Mouse (Mus musculus) brain, adult 2 months (tissue): ENCODE measurements around the gene Lpcat4.
"Not testable (repeated sequence)": the region's sequence is repeated elsewhere in the genome, so short reads cannot be mapped to it uniquely, and the experiment has no call there.

Source experiments
- DNase-seq: peaks from one replicate; pipeline ENCODE4 v3.0.0; 2011; ENCODE audit warnings: low read depth, low spot score

Gene Lpcat4

DNA sequence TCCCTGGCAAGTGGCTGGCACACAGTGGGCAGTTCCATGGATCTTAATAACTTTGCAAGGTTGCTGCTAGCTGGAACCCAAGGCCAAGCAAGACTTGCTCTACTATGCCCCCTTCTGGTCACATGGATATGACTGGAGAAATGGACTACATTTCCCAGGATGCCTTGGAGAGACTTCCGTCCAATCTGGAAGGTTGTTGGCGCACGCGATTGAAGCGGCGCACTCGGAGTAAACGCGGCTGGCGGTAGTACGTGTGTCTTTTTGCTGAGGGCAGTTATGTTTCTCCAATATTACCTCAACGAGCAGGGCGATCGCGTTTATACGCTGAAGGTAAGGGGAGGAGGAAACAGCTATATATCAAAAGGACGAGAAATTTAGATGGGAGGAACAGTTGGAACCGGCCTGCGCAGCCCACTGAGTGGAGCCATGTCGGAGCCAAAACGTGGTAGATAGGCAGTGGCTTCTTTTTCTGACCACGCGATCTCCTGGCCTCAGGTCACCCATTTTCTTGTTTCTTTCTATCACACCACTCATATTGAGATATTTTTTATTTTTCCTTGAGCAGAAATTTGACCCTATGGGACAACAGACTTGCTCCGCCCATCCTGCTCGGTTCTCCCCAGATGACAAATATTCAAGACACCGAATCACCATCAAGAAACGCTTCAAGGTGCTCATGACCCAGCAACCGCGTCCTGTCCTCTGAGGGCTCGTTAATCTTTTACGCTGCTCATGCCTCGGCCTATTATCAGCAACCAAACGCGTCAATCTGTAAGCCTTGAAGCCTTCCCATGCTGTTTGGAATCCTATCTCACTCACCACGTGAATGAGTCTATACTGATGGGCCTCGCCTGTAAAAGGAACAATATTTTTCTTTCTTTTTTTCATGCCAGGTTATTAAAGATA lies 22.7 kb downstream of the Lpcat4 start, which contains the start of gene Nop10:
Nop10 (plus strand) TSS at position 179 of the 906 bp plus-strand sequence.
- peak; percentile 97 for DNase-seq

DNA sequence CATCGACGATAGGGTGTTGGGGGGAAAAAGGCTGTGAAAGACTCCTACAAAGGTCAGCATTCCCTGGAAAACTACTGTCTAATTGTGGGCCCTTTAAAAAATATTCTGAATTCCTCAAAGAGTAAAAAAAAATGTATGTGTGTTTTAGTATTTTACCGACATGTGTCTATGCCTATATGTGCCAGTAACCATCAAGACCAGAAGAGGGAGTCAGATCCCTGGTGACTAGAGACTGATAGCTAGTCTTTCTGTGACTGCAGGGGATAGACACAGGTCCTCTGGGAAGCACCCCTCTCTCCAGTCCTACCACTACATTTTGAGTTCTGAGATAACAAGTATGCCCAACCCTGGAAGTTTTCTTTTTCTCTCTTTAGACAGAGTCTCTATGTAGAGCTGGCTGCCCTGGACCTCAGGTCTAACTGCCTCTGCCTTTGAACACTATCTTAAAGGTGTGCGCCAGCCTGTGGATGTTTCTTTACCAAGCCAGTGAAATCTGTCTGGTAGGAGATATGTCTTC lies 23.6 kb downstream of the Lpcat4 start:
- peak; percentile 46 for DNase-seq

DNA sequence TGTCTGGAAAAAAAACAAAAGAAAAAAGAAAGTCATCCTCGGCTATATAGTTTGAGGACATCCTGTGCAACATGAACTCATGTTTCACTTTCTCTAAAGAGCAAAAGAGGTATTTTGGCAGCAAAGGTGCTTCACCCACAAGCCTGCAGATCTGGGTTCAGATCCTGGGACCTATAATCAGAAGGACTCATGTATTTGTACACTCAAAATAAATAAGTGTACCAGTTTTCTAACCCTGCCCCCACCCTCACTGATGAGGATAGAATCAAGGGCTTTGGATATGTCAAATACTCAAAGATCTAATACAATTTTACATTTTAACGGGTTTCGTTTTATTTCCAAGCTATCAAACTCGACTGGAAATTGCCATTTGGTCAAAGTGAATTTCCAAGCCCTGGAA lies 25.1 kb downstream of the Lpcat4 start:
- DNase-seq = no peak

DNA sequence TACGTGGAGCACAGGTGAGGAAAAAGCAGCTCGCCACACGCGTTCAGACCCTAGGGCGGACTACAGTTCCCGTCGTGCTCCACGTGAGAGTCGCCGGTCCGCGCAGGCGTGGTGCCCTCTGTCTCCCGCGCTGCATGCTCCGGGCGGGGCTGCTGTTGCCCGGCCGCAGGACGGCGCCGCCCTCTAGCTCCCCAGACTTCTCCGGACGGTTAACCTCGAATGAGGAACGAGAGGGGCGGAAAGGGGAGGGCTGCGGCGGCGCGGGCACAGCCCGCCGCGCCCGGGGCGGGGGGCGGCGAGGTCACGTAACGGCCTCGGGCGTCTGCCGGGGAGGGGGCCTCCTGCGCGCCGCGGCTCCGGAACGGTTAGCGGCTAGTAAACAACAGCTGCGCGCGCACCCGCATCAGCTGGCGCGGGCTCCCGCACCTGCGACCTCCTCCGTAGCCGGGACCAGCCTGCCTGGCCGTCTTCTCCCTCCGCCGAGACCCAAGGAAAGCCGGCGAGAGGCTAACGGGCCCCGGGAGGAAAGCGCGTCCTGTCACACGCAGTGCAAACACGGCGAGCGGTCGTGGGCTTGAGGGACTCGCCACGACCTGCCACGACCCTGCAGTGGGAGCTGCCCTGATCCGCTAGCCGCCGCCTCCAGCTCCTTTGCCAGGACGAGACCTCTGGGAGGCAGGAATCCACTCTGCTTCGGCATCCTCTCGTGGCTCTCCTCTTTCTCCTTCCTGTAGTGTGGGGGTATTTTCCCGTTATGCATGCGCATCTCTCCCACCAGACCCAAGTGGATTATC lies 26.4 kb downstream of the Lpcat4 start, which contains the start of gene Slc12a6:
Slc12a6 (plus strand) TSS at position 378 of the 794 bp plus-strand sequence.
- peak; percentile 97 for DNase-seq

DNA sequence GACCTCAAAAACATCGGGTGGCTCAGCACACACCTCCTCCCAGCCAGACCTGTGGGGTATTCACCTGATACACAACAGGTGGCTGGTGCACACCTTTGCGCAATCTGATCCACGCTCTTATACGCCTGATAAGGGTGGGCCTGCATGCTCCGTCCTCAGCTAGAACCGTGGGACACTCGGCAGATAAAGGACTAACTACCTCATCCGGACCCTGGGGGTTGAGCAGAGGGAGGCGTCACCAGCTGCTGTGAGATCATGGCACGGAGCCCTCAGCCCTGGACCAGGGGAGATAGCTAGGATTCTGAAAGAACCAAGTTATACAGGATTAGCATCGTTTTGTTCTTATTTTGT lies 26.9 kb downstream of the Lpcat4 start, which contains the start of gene Gm21985:
Gm21985 (plus strand) TSS at position 73 of the 351 bp plus-strand sequence.
- DNase-seq = peak; percentile 54

DNA sequence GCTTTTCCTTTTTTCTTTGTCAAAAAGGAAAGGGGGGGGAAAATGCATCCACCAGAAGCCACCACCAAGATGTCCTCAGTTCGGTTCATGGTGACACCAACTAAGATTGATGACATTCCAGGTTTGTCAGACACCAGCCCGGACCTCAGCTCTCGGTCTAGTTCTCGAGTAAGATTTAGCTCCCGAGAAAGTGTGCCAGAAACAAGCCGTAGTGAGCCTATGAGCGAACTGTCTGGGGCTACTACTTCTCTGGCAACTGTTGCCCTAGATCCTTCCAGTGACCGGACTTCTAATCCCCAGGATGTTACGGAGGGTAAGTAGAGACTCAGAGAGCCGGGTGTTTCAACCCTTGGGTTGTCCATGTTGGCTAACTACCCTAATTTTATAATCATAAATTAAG lies 27.5 kb downstream of the Lpcat4 start:
- peak; percentile 50 for DNase-seq

DNA sequence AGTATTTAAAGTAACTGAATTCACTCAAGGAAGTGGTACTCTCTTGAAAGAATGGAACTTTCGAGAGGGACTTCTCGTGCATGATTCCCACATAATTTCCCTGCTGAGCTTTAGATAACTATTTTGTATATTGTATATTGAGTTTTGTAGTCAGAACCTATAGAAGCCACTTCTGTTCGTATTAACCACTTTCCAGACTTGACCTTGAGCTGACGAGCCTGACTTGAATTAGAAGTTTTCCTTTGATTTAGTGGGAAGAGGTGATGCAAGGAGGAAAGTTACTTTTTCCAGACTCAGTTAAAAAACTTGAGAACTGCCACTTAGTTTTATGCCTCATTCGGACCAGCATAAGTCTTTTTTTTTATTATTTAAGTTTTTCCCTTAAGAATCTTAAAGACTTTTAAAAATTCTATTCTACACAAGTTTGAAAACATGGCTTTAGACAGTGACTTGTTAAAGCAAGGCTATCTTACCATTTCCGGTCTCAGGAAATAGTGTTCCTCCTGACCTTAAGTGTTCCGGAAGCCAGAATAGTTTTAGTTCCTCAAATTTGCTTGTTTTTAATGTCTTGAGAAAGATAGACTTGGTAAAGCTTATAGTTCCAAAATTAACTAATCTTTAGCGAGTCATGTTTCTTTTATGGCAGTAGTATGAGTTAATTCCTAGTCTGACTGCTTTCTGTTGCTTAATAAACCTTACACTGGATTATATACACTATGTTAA lies 28.4 kb downstream of the Lpcat4 start:
- no peak for DNase-seq

DNA sequence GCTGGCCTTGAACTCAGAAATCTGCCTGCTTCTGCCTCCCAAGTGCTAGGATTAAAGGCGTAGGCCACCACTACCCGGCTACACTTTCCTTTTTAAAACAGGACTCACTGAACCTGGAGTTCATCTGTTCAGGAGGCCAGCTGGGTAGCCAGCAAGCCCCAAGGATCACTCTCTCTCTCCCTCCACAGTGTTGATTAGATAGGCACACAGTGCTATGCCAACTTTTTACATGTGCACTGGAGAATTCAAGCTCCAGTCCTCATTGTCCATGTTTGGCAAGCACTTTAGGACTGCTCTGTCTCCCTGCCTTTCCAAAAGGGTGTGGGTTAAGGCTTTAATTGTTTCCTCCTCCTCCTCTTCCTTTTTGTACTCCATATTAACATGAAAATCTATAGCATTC lies 30.7 kb downstream of the Lpcat4 start:
- no peak for DNase-seq

DNA sequence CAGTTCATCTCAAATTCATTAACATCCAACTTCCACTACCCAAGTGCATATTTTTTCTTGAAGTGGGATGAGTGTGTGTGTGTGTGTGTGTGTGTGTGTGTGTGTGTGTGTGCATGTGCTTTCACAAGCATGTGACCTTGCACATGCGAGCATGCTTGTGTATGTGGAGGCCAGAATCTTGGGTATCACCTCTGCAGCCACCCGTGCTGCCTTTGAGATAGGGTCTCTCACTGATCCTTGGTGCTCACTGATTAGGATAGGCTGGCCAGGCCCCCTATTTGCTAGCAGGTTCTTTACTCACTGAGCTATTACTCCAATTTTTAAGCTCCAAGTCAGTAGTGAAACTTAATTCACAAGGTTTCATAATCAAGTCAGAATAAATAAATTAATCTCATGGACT lies 33.6 kb downstream of the Lpcat4 start:
- DNase-seq = no peak

DNA sequence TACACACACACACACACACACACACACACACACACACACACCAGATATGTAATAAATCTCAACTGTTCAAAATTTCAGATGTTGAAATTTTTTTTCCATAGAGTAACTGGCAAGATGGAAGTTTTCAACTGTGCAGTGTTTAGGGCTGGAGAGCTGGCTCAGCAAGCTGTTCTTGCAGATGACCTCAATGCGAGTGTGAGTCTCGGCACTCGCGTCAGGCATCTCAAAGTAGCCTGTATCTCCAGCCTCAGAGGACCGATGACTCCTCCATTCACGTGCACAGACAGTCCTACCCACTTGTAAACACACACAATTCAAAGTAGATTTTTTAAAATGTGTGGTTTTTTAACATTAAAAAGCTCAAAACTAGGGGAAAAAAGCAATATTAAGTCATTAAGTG lies 34.2 kb downstream of the Lpcat4 start:
- peak; percentile 53 for DNase-seq

DNA sequence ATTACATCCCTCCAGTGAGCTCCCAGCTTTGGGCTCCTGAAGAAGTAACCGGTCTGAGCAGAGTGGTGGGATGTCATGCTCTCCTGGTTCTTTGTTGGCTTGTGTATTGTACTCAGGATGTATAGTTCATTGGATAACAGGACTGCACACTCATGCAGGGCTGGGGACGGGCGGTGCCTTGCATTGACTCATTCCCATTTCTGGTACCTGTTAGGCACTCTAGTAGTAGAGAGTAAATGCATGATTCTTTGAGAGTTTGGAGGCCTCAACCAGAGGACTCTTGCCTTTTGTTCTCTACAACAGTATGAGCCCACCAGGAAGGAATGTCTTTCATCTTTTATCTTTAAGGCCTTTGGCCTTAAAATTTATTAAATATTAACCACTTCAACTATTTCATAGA lies 37.6 kb downstream of the Lpcat4 start:
- DNase-seq = no peak

DNA sequence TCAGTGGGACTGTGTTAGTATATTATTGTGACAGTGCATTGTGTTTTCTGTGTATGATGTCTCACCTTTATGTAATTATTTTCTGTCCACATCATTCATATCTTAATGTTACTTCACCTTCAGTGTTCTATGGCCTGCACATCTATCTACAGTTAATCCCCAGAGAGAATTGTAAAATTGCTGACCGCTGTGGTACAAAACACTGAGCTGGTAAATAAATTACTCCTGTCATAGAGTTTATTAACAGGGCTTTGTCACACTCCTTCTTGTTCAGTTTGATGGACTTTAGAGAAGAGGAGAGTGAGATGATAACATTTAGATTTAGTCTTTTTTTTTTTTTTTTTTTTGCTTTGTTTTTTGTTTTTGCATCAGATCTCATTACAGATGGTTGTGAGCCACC lies 43.6 kb downstream of the Lpcat4 start:
- DNase-seq = no peak

DNA sequence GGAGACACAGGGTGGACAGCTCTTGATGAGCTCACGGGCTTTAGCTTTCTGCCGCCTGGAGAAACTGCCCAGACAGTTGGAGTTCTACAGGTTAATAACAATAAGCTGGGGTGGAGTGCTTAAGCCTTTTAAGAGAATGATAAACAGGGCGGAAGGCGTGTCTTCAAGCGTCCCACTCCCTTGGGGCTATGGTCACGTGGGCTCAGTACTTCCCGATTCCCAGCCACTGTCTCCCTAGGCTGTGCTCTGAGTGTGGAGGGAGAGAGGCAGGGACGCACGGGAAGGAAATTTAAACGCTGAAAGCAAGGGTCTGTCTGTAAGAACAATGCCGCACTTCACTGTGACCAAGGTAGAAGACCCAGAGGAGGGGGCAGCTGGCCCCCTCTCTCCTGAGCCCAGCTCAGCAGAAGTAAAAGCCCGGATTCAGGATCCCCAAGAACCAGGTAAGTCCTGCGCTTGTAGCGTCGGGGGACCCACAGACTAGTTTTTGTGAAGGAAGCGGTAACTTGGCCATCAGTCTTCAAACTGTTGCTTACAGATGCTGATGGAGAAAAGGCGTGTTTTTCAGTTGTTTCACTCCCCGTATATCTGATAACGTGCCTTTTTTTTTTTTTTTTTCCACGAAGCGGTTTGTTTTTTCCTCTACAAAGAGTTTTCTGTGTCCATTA lies 45.2 kb downstream of the Lpcat4 start:
- DNase-seq = peak; percentile 59

DNA sequence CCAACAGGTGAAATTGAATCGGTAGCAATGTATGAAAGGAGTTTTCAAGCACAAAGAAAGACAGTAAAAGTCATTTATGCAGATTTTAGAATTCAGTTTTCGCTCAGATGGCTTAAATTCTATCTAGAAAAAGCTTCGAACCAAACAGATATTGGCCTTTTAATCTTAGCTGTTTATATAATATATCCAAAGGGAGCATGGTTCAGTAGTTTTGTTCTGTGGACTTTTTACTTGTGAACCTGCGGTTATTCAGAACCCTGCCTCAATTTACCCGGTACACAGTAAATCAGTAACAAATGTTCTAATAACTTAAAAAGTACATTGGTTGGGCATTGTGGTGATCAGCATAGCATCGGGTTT lies 45.7 kb downstream of the Lpcat4 start:
- DNase-seq = no peak

DNA sequence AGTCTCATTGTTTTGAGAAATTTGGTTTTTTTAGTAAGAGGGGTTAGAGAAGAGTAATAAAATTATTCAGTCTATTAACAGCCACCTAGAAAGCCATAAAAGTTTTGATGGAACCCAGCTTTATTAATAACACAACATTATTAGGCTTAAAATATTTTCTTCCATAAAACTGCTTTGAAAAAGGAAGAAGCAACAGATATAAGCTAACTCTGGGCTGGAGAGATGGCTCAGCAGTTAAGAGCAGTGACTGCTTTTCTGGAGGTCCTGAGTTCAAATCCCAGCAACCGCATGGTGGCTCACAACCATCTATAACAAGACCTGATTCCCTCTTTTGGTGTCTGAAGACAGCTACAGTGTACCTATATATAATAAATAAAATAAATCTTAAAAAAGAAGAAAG lies 46.8 kb downstream of the Lpcat4 start:
- DNase-seq = not testable (repeated sequence)

DNA sequence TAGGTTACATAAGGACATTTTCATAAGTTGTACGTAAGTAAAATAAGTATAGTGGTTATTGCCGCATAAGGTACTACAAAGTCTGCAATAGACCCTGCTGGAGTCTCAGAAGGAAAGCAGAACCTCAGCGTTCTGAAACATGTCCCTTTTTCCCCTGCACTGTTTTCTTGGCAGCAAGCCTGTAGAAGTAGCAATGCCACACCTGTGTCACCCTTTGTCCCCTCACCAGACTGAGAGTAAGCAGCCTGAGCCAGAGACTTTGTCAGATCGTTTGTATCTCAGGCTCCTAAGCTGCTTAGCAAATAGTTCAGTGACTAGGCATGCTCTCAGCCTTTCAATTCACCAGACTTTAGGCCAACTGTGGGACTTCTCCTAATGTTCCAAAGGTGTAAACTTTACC lies 47.8 kb downstream of the Lpcat4 start:
- no peak for DNase-seq

DNA sequence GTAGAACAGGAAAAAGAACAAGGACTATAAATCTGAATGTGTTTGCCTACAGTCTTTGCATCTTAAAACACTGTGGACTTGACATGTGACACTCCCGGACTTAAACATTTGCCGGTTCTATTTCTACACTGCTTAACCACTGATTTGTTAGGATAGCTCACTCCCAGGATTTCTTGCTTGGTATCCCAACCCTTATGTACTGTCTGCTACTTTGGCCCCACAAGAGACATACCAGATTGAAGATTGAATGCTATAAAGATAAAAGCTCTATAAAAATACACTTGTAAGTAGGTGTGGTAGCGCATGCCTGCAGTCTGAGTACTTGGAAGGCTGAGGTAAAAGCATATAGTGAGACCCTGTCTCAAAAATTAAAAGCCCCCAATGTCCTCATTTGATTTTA lies 50.2 kb downstream of the Lpcat4 start:
- DNase-seq = no peak

DNA sequence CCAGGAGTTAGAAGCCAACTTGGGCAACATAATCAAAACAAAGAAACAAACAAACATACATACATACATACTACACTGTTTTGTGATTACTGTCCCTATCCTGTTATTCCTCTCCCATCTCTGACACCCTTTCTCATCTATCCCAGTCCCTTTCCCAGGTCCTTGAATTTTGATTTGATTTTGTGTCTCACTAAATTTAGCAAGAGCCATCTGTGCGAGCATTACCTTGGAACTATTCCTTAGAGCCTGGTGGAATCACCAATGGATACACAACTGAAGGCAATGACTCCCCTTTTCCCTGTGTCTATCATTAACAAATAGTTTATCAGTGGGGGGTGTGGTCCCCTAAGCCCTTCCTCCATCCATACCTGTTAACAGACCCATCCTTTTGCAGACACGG lies 53.6 kb downstream of the Lpcat4 start:
- DNase-seq = peak; percentile 67

DNA sequence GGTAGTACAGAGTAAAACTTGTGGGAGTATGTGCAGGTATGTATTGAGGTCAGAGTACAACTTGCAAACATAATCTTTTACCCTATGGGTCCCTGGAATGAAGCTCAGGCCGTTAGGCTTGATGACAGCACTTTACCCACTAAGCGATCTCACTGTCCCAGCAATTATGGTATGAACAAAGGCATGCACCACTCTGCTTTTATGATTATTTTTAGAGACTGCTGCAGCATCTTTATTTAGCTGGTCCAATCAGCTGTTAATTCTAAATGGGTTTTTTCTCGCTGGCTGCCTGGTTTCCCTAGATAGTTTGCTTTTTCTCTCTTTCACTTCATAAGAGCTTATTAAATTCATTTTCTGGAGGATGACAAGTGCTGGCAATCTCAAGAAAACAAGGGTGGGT lies 56.9 kb downstream of the Lpcat4 start:
- DNase-seq = peak; percentile 73
